Mouse (Mus musculus): Measurements from ENCODE around the gene Tspan33.
"Not testable (repeated sequence)": the region's sequence is repeated elsewhere in the genome, so short reads cannot be mapped to it uniquely, and the experiment has no call there.

The Tspan33 gene

DNA sequence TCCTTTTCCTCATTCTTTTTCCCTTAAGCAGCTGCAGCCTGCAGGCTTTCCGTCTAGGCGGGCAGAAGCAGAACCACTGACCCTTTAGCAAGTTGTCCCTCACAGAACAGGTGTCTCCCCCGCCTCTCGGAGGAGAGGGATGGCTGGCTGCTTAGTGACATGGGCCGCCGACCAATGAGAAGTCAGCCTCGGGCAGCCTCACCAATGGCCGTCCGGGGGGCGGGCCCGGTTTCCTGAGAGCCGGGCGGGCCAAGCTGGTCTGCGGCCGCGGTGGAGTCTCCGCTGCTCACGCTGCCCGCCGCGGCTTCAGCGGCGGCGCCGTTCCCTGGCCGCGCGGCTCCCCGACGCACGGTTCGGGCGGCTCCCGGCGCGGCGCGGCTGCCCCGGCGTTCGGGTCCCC is at the start of gene Tspan33:
TSS of gene Tspan33 (plus strand) at position 270 of the 400 bp plus-strand sequence.
- DNase-seq (ENCODE audit: low read depth, low spot score): peak; percentile 85

DNA sequence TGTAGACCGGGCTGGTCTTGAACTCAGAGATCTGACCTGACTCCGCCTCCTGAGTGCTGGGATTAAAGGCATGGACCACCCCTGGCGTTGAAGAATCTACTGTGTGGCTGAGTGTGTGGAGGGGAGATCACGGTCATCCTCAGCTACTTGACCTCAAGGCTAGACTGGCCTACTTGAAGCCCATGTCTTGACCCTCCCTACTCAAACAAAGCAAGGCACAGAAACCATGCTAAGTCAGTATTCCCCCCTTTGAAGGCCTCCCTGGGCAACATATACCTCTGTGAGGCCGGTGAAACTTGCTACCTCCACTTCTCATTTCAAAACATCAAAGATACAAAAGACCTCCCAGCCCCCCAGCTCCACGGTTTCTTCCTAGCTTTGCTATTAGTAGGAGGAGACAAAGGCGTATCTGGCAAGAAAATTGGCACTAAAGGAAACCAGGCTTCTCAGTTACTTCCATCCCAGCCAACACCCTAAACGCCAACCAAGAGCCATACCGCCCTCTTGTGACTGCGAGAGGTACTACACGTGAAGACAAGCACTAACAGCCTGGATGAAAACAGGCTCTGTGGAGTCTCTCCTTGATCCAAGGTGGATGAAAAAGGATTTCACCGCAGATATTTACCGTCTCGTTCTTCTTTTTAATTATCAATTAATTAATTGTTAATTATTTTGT is 44.4 kb upstream of the Tspan33 start:
- peak; percentile 89 for DNase-seq (ENCODE audit: low read depth, low spot score)

DNA sequence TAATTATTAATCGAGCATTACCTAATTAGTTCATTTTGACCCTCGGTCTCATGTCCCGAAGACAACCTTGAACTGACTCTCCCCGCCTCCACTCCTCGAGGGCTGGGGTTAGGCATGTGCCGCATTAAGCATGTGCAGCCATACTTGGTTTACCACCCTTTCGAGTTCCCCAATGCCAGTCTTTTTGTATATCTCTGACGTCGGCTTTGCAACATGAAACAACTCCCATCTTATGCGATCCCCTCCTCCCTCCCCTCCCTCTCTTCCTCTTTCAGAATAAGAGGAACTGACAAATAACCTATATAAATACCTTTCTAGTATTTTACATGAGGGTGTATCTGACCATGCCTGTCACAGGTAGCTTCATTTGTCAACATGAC is 43.9 kb upstream of the Tspan33 start:
- peak; percentile 5 for DNase-seq (ENCODE audit: low read depth, low spot score)

DNA sequence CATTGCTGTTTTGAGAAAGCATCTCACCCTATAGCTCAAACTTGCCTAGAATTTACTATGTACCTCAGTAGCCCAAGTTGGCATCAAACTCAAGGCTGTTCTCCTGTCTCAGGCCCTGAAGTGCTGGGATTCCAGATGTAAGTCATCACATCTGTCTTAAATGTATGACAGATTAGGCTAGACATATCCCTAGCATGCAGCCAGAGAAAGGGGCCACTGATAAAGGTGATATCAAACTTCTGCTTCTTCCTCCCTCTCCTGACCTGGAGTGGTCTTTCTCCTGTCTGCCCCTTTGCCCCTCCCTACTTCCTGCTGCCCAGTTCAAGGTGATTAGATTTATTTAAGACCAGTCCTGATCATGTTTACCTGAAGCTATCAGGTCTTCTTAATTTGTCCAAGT is 40.8 kb upstream of the Tspan33 start:
- DNase-seq (ENCODE audit: low read depth, low spot score): no peak

DNA sequence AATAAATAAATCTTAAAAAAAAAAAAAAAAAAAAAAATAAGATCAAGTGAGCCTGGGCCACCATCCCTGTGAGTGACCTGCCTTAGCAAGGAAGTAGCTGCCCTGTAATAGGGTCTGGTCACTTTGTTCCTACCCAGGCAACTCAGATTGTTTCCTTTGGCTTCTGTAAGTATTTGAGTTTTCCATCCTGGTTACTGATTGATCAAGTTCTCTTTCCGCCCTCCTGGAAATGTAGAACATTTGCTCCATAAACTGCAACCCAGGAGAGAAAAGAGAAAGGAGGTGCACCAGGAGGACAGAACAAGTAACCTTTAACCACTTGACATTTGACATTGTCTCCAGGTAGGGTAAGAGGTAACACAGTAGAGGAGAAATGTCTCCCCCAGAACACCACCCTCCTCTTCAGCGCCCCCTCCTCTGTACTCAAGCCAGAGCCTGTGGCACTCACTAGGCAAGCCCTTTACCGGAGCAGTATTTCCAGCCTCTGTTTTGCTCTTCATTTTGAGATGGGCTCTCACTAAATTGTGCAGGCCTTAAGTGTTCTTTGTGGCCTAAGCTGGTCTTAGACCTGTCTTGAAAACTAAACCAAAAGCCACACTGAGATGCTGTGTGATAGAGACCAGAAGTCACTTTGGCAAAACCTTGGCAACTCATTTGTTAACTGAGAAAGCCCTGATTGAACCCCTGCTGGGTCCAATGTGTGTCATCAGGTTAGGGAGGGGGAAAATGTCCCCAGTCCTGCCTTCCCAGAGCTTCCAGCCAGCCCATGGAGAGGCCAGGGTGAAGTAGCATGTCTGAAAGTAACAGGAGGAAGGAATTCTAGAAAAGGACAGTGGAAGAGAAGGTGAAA is 35.2 kb upstream of the Tspan33 start:
- DNase-seq (ENCODE audit: low read depth, low spot score): no peak

DNA sequence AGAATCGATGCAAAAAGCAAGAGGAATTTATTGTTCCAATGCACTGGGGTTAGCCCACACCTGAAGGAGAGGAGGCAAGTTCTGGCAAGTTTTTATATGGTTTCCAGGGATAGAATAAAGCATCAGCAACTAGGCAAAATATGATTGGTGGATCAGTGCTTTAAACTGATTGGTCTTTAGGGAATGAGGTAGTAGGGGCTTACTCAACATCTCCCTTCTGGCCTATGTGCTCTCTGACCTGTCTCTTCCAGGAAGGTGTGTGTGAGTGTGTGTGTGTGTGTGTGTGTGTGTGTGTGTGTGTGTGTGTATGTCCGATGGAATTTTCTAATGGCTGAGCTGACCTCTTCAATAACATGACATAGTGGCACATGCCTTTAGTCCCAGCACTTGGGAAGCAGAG is 34.1 kb upstream of the Tspan33 start:
- no peak for DNase-seq (ENCODE audit: low read depth, low spot score)

DNA sequence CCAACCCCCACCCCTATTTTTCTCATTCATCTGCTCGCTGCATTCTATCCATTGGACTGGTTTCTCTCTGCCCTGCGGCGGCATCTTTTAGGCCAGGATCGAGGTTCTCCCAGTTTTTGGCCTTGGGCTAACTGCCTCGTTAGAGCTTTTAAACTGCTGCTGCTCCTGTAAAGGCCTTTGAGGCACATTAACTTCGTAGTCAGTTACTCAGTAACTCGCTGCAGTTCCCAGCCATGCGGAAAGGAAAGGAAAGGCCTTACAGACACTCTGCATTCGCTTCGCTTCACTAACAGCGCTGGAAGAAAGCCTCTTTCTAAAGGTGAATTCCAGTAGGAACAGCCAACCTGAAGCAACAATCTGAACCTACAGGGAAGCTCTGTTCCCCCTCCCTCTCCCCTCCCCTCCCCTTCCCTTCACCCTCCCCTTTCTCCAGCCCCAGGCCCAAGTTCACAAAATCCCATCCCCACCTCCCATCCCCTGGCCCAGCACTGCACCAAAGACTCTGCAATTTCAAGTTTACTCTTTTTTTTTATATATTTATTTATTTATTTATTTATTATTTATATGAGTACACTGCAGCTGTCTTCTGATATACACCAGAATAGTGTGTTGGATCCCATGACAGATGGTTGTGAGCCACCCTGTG is 33.2 kb upstream of the Tspan33 start:
- no peak for DNase-seq (ENCODE audit: low read depth, low spot score)

DNA sequence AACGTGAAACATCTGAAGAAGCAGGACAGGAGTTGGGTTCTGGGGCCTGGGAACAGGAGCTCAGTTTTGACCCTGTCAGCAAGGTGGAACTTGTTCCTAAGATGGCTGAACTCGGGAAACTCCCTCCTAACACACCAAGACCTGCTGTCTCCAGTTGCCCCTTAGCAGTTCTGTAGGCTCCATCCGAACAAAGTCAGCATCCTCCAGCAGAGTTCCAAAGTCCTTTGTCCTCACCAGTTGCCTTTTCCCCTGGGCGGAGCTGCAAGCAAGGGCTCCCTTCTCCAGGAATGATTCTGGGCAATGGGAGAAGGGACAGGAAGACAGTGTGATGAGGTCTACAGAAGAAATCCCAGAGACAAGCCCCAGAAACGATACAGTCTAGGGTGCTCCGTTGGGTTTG is 26.8 kb upstream of the Tspan33 start:
- DNase-seq (ENCODE audit: low read depth, low spot score): no peak

DNA sequence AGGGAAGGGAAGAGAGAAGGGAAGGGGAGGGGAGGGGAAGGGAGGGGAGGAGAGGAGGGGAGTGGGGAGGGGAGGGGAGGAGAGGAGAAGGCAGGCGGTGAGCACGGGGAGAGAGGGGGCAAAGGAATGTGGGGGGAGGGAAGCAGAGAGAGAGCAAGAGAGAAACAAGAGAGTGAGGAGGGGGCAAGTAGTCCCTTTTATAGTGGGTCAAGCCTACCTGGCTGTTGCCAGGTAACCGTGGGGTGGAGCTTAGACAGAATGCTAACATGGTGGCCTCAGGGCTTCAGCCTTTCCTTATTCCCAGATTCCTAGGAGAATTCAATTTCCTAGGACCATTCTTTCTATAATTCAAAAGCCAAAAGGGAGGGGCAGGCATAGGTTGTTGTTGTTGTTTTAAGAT is 22.3 kb upstream of the Tspan33 start:
- no peak for DNase-seq (ENCODE audit: low read depth, low spot score)

DNA sequence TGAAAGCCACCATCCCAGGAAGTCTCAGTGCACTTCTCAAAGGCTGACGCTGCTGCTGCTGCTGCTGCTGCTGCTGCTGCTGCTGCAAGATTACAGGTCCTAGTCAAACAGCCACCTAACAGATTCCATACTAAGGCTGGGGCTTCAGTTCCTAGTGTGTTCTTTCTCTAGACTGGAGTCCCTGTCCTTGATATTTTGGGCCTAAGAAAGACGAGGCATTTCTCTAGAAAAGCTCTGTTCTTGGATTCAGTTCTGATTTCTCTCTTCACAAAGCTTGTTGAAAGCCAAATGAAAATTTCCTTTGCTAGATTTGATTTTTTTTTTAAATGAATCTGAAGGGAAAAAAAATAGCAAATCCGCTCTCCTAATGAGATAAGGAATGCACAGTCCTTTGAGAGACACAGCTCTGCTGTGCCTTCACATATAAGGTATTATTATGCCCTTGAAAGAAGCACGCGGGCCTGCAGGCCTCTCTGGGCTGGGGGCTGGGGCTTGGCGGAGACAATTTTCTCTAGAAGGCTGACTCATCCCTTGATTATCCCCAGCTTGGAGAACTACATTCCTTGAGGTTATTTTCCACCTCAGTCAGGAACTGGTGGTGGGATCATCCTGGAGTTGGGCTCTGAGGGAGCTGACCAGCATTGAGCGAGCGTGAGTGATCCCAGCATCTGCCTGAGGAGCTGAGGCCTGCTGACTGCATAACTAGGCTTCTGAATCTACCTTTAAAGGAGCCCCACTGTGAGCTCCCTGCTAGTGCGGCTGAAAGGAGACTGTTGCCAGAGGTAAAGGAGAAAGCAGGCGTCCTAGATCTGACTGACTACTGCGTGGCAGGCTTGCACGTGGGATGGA is 21.2 kb upstream of the Tspan33 start:
- no peak for DNase-seq (ENCODE audit: low read depth, low spot score)

DNA sequence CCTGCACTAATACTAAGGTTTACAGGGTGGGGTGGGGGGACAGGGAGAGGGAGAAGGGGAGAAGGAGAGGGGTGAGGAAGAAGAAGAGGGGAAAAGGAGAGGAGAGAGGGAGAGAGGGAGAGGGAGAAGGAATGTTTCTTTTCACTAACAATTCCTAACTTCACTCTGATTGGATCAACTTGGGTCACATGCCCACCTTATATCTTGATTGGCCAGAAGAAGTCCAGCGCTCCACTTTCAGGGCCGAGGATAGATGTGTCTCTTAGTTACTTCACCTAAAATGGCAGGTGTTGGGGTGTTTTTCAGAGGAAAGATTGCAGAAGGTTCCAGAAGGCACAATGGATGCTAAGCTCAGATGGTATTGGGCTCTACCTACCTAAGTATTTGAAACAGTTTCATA is 20.3 kb upstream of the Tspan33 start:
- no peak for DNase-seq (ENCODE audit: low read depth, low spot score)

DNA sequence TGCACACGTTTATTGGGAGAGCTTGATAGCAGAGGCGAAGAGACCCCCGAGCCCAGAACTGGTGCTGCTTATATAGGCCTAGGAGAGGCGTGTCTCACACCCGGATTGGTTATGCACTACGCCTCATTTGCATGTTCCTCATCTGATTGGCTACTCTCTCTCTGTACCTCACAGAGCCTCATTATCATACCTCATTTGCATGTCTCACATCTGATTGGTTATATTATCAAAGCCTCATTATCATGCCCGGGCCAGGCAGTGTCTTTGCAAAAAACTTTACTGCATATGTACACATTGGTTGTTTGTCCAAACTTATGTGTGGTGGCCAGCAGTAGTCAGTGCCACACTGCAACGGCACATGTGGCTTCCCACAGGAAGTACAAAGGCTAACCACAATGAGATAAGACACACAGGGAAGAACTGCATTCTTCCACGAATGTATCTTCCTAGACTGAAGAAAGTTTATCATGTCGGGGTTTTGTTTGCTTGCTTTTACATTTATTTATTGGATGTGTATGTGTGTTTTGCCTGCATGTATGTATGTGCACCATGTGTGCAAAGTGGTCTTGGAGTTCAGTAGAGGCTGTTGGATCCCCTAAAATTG is 14.0 kb upstream of the Tspan33 start:
- DNase-seq (ENCODE audit: low read depth, low spot score): not testable (repeated sequence)

DNA sequence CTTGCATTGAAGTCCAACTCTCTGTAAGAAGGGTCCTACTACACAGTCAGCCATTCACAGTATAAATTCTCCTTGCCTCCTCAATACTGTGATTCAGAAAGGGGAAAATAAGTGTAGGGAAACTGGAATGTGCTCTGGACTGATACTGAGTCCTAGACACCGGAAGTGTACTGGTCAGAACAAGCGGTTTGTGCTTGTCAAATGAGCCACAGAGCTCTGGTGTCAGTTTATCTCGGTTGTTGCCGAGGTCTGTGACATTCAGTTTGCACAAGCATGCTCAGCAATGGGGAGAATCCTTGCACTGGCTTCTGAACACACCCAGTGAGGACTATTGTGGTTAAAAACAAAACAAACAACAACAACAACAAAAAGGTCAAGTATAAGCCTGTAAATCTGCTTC is 12.2 kb upstream of the Tspan33 start:
- DNase-seq (ENCODE audit: low read depth, low spot score): no peak

DNA sequence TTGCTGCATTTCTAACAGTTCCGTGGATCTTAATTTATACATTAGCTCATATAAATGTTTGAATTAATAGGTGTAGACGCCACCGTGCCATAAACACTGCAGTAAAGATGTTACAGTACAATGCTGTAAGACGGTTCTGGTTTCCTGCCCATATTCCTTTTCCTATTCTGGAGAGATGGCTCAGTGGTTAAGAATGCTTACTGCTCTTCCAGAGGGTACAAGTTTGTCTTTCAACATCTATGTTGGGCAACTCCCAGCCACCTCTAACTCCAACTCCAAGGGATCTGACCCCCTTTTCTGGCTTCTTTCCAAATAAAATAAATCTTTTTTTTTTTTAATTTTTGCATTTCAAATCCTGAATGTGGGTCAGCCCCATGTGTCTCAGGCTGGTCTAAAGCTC is 9.3 kb upstream of the Tspan33 start:
- no peak for DNase-seq (ENCODE audit: low read depth, low spot score)

DNA sequence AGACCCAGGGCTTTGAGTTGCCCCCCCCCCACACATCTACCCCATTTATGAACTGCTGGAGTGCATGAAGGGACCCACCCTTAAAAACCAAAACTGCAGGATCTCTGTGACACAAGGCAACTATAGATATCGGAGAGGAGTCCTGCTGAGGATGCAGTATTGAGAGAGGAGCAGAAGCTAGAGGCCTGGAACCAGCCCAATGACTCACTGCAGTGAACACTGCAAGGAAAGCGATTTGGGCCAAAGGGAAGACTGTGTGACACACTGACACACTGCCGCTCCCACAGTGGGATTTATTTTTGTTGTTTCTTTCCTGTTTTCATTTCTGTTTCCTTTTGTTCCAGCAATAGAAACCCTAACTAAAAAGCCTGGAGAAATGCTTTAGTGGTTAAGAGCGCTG is 8.1 kb upstream of the Tspan33 start:
- DNase-seq (ENCODE audit: low read depth, low spot score): no peak

DNA sequence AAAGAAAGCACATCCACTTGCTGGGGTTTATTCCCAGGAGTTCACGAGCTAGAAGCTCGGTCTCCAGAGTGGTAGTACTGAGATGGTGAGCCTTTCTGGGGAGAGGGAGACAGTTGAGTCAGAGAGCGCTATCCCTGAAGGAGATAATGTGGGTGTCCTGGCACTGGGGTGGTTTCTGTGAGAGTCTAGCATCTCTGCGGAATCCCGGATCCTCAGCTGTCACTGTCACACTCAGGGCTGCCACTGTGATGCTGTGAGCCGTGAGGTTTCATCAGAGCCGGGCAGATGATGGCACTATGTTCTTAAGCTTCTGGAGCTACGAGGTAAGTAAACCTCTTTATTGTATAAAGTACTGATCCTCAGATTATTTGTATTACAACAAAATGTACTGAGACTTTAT is 4.6 kb upstream of the Tspan33 start:
- DNase-seq (ENCODE audit: low read depth, low spot score): no peak

DNA sequence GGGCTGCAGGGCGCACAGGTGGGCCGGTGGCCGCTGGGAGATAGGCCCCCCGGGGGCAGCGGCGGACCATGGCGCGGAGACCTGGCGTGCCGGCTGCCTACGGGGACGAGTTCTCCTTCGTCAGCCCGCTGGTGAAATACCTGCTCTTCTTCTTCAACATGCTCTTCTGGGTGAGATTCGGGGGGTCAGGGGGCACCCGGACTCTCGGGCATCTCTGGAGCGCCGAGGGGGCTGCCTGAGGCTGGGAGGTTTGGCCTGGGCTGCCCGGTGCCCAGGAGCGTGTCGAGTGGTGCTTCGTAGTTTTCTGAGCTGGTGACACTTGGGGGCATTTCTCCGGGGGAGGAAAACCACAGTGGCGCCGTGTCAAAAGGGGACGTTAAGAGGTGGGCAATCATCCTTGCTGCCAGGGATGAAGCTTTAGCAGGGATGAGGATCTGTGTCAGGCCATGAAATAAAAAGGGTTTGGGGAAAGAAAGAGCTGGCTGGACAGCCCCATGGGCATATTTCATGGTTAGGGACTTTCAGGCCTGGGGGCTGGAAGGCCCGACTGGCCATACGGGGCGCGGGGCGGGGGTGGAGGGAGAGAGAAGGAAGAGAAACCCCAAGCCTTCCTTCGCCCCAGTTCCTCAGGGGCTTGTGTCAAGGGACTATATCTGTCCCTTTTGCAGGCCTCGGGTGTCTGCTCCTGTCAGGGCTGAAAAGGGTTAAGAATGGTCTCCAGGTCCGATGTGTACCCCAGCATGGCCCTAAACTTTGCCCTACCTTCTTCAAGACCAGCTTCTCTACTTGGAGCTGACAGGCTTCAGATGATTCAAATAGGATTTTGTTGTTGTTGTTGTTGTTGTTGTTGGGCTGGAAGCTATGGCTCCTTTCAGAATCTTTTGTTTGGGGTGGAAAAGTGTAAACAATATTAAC is 610 bp downstream of the Tspan33 start:
- DNase-seq (ENCODE audit: low read depth, low spot score): no peak

DNA sequence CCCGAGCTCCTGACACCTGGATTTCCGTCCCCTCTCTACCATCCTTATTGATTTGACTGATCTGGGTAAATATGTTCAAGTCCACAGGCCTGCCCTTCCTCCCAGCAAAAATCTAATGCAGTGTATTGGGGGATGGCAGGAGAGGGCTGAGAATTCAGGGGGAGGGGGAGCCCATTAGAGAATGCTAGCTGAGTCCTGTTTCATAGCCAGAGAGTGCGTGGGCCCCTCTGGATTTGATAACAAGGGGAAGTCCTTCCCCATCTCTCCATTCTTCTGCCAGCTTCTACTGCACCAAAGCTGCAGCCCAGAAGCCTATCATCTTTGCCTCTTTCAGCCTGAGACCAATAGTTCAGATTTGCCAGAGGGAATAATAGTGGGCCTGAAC is 1.3 kb downstream of the Tspan33 start:
- no peak for DNase-seq (ENCODE audit: low read depth, low spot score)

DNA sequence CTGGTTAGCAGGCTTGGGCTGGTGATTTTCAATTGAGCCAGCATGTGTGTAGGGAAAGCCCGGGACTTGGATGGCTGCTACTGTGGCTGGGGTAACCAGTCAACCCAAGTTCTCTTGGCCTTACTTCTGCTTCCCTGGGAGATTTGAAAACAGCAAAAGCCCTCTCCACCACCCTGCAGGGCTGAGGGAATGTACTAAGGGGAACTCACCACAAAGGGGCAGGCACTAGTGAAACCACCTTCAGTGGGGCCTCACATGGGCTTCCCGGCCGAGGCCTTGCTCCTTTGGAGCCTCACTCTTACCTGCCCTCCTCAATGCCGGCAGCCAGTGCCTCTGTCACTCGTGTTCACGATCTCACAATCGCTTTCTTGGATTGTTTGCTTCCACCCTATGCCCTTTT is 2.0 kb downstream of the Tspan33 start:
- no peak for DNase-seq (ENCODE audit: low read depth, low spot score)

DNA sequence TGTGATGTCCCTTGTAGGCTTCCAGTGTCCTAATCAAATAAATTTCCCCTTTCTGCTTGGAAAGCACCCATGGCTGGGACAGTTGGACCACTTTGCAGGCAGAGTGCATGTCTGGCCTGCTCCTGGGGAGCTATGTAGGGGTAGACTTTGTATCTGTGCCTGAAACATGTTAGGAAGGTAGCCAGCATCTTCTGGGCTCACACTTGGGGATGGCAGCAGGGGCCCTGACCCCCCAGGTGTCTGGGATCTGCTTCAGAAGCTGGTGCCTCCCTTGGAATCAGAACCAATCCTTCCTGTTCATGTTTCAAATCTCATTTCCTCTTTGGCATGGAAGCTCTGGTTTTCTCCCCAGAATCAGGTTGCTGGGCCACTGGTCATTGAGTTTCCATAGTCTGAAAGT is 3.1 kb downstream of the Tspan33 start:
- no peak for DNase-seq (ENCODE audit: low read depth, low spot score)
